ENCODE assay signal across 10 mouse cellular contexts in genomic region chr15:32266122-32266820, GRCm38 (mm10). TPM values are rescaled to one million over a fixed set of nuclear protein-coding genes. Genes with fewer than 3 reads are reported as not detected.
DNase-seq lines count a peak whose midpoint lies in the region; ATAC-seq and TF ChIP-seq lines count a peak whose summit lies in the region.
"Had no signal": no experiment of that assay in that cellular context is flagged by ENCODE, and none has a peak within 500 bp of the region (broad histone marks: within the 10 kb centered on the region; RNA-seq: fewer than 3 reads in every experiment).

No protein-coding gene starts in this region.

- 74% methylated on average over 15 of the region's 15 CpGs for WGBS in hindbrain, postnatal 0 days
- WGBS in hindbrain, embryonic 10.5 days = 87% methylated on average over 15 of the region's 15 CpGs
- WGBS in midbrain, embryonic 11.5 days = 87% methylated on average over 15 of the region's 15 CpGs
- WGBS in midbrain, embryonic 16.5 days = 83% methylated on average over 15 of the region's 15 CpGs
- WGBS in limb, embryonic 13.5 days = 63% methylated on average over 15 of the region's 15 CpGs

- H3K4me2 ChIP-seq in hindbrain, postnatal 0 days (ENCODE audit: low read depth, low read length) = no peak overlapping the region
- no peak overlapping the region for H3K4me2 ChIP-seq in midbrain, embryonic 11.5 days
- H3K4me2 ChIP-seq in midbrain, embryonic 16.5 days (ENCODE audit: low read length) = no peak overlapping the region
- no peak overlapping the region for H3K4me2 ChIP-seq in limb, embryonic 13.5 days (replicated peaks)
- H3K4me2 ChIP-seq: embryonic facial prominence, embryonic 12.5 days; forebrain, embryonic 15.5 days had no signal

- no peaks in the 10 kb centered on the region; the same call in 1 of the 2 replicates for H3K4me1 ChIP-seq in hindbrain, postnatal 0 days (ENCODE audit: insufficient read depth, low read length)
- H3K4me1 ChIP-seq in hindbrain, embryonic 10.5 days (replicated peaks) = peaks cover 23% of the 10 kb centered on the region
- H3K4me1 ChIP-seq in midbrain, embryonic 11.5 days (ENCODE audit: control insufficient read depth, insufficient read depth, low read length) = peaks cover 6% of the 10 kb centered on the region; the same call in 1 of the 2 replicates
- peaks cover 5% of the 10 kb centered on the region for H3K4me1 ChIP-seq in midbrain, embryonic 16.5 days (ENCODE audit: control insufficient read depth, insufficient read depth, low read length)
- H3K4me1 ChIP-seq in limb, embryonic 13.5 days = peaks cover 35% of the 10 kb centered on the region

- H3K9me3 ChIP-seq in hindbrain, postnatal 0 days (ENCODE audit: low read length) = no peaks in the 10 kb centered on the region
- H3K9me3 ChIP-seq in hindbrain, embryonic 10.5 days = no peaks in the 10 kb centered on the region
- H3K9me3 ChIP-seq in midbrain, embryonic 11.5 days (ENCODE audit: control insufficient read depth, low read length) = no peaks in the 10 kb centered on the region
- H3K9me3 ChIP-seq in midbrain, embryonic 16.5 days (replicated peaks; ENCODE audit: control insufficient read depth, low read length, poor library complexity, severe bottlenecking) = no peaks in the 10 kb centered on the region
- no peaks in the 10 kb centered on the region for H3K9me3 ChIP-seq in limb, embryonic 13.5 days
- H3K9me3 ChIP-seq: embryonic facial prominence, embryonic 12.5 days; forebrain, embryonic 15.5 days had no signal

- H3K36me3 ChIP-seq in hindbrain, postnatal 0 days (ENCODE audit: insufficient read depth, low read length) = no peaks in the 10 kb centered on the region
- no peaks in the 10 kb centered on the region for H3K36me3 ChIP-seq in hindbrain, embryonic 10.5 days
- H3K36me3 ChIP-seq in midbrain, embryonic 11.5 days (ENCODE audit: control insufficient read depth, insufficient read depth, low read length) = no peaks in the 10 kb centered on the region
- H3K36me3 ChIP-seq in midbrain, embryonic 16.5 days (ENCODE audit: control insufficient read depth, insufficient read depth, low read length) = no peaks in the 10 kb centered on the region
- H3K36me3 ChIP-seq in limb, embryonic 13.5 days = peaks cover 24% of the 10 kb centered on the region
- H3K36me3 ChIP-seq: forebrain, embryonic 15.5 days had no signal

- no peak for DNase-seq in hindbrain, postnatal 0 days (ENCODE audit: low spot score)
- no peak for DNase-seq in hindbrain, embryonic 10.5 days (ENCODE audit: low spot score)
- no peak for DNase-seq in midbrain, embryonic 11.5 days (ENCODE audit: low spot score, missing footprints)
- DNase-seq in right cerebral cortex, postnatal 10 days (ENCODE audit: low spot score in 2 of 2) = no peak
- DNase-seq in adrenal gland, adult (ENCODE audit: inconsistent age in 2 of 2, low spot score in 1 of 2) = no peak

- no peak overlapping the region for H3K4me3 ChIP-seq in hindbrain, postnatal 0 days (ENCODE audit: low read length)
- no peak overlapping the region for H3K4me3 ChIP-seq in hindbrain, embryonic 10.5 days
- no peak overlapping the region for H3K4me3 ChIP-seq in midbrain, embryonic 11.5 days (ENCODE audit: low read depth, low read length)
- H3K4me3 ChIP-seq in midbrain, embryonic 16.5 days (ENCODE audit: low read depth, low read length) = no peak overlapping the region
- no peak overlapping the region for H3K4me3 ChIP-seq in limb, embryonic 13.5 days
- H3K4me3 ChIP-seq: embryonic facial prominence, embryonic 12.5 days; forebrain, embryonic 15.5 days; myocyte had no signal

- 0 out of 2 replicates have a peak overlapping the region, but pooled peaks have one; percentile 7 for H3K27ac ChIP-seq in hindbrain, postnatal 0 days
- H3K27ac ChIP-seq in hindbrain, embryonic 10.5 days = no peak overlapping the region
- no peak overlapping the region for H3K27ac ChIP-seq in midbrain, embryonic 11.5 days (ENCODE audit: low read depth, low read length)
- no peak overlapping the region for H3K27ac ChIP-seq in midbrain, embryonic 16.5 days (ENCODE audit: low read length)
- peak overlapping the region; percentile 33; the same call in 1 of the 2 replicates for H3K27ac ChIP-seq in limb, embryonic 13.5 days
- H3K27ac ChIP-seq: embryonic facial prominence, embryonic 12.5 days; forebrain, embryonic 15.5 days had no signal

- no peak for TF ChIP-seq CTCF in hindbrain, postnatal 0 days (IDR thresholded peaks at IDR 0.05; ENCODE audit: low read depth)

- ATAC-seq in hindbrain, postnatal 0 days = peak; percentile 66
- 0 out of 2 replicates have a peak, but pooled peaks have one; percentile 3 for ATAC-seq in midbrain, embryonic 11.5 days (ENCODE audit: low FRiP score)
- no peak for ATAC-seq in midbrain, embryonic 16.5 days
- ATAC-seq in limb, embryonic 13.5 days (ENCODE audit: low FRiP score, low read depth) = 0 out of 2 replicates have a peak, but pooled peaks have one; percentile 9

- no peak overlapping the region for H3K9ac ChIP-seq in hindbrain, postnatal 0 days (replicated peaks; ENCODE audit: low read length)
- H3K9ac ChIP-seq in midbrain, embryonic 11.5 days (ENCODE audit: low read length) = no peak overlapping the region
- H3K9ac ChIP-seq in midbrain, embryonic 16.5 days (ENCODE audit: low read depth, low read length) = no peak overlapping the region
- no peak overlapping the region for H3K9ac ChIP-seq in limb, embryonic 13.5 days
- H3K9ac ChIP-seq: embryonic facial prominence, embryonic 12.5 days; forebrain, embryonic 15.5 days had no signal

- H3K27me3 ChIP-seq in hindbrain, postnatal 0 days (ENCODE audit: insufficient read depth, low read length) = no peaks in the 10 kb centered on the region
- H3K27me3 ChIP-seq in hindbrain, embryonic 10.5 days (ENCODE audit: insufficient read depth, poor library complexity, severe bottlenecking) = no peaks in the 10 kb centered on the region
- H3K27me3 ChIP-seq in midbrain, embryonic 11.5 days (ENCODE audit: control insufficient read depth, insufficient read depth, low read length) = no peaks in the 10 kb centered on the region
- no peaks in the 10 kb centered on the region for H3K27me3 ChIP-seq in midbrain, embryonic 16.5 days (ENCODE audit: control insufficient read depth, insufficient read depth, low read depth, low read length)
- H3K27me3 ChIP-seq in limb, embryonic 13.5 days = no peaks in the 10 kb centered on the region
- H3K27me3 ChIP-seq: embryonic facial prominence, embryonic 12.5 days; forebrain, embryonic 15.5 days had no signal

RNA-seq across cellular contexts. Expression of gene Sema5a, which starts 21.7 kb away (rescaled TPM):
- total RNA-seq in hindbrain, postnatal 0 days (2014; rRNA removed) = 40.0 and 43.7 TPM in 2 replicates
- polyA plus RNA-seq in hindbrain, postnatal 0 days (2015; fragmentation: Nextera tagmentation; extraction: Ambion mirVana) = 8.0 and 8.8 TPM in 2 replicates
- polyA plus RNA-seq in hindbrain, embryonic 10.5 days (2016; fragmentation: Nextera tagmentation; extraction: Ambion mirVana) = 4.6 and 5.0 TPM in 2 replicates
- 3.4 and 3.5 TPM in 2 replicates for polyA plus RNA-seq in midbrain, embryonic 11.5 days (2014; fragmentation: Nextera tagmentation; extraction: Ambion mirVana)
- 7.1 and 8.1 TPM in 2 replicates for polyA plus RNA-seq in midbrain, embryonic 16.5 days (2015; fragmentation: Nextera tagmentation; extraction: Ambion mirVana)
- polyA plus RNA-seq in limb, embryonic 13.5 days (2015; fragmentation: Nextera tagmentation; extraction: Ambion mirVana) = 39.4 and 42.2 TPM in 2 replicates

Comparison
In these comparisons a context has a peak if more than half of its experiments do, and no peak if none do; other contexts are left out.
1. H3K27ac ChIP-seq: peak in hindbrain, postnatal 0 days (single experiment) and limb, embryonic 13.5 days (single experiment); none in hindbrain, embryonic 10.5 days (single experiment), midbrain, embryonic 11.5 days (single experiment) and midbrain, embryonic 16.5 days (single experiment).